In the genomic region with DNA sequence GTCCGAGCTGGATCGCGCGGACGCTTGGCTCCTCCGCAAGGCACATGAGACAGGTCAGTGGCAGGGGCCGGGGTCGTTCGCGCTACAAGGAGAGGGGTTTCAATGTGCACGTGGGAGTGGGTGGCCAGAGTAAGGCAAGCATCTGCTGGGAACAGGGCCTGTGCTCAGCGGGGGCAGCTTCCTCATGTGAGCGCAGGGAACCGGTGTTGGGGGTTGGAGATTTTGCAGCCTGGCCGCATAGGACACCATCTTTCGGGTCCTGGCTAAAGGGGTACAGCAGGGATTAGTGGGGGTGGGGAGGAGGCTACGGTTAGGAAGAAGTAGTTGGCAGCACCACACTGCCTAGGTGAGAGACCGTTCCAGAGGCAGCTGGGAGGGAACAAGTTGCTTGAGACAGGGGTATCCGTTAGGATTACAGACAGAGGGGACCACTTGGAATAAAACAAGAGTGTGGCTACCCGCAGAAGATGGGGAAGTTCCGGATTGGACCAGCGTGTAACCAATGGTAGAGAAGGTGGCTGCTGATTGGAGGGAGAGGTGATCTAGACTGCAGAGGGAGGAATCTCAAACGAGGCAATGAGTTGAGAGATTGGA, we compare ENCODE assay signal across 8 mouse cellular contexts. TPM values are rescaled to one million over a fixed set of nuclear protein-coding genes. Genes with fewer than 3 reads are reported as not detected.
DNase-seq lines count a peak whose midpoint lies in the region; ATAC-seq and TF ChIP-seq lines count a peak whose summit lies in the region.

No protein-coding gene starts in this region.

- intact Hi-C loops in heart, adult 2 months (cut with DNase I), result loop anchor here (2.0 to 10.0 kb wide), 2 partner anchors 54 to 138 kb away; no protein-coding TSS in a partner anchor

- ATAC-seq in Patski, result peak; percentile 14
- peak; percentile 70 for ATAC-seq in limb, embryonic 11.5 days (ENCODE audit: insufficient number of reproducible peaks, low FRiP score, low TSS enrichment, low read depth)
- peak; percentile 79 for ATAC-seq in midbrain, embryonic 13.5 days

- H3K9ac ChIP-seq in heart, adult 2 months (ENCODE audit: low read depth, low read length), result peak overlapping the region; percentile 79
- peak overlapping the region; percentile 74 for H3K9ac ChIP-seq in limb, embryonic 11.5 days (ENCODE audit: low read length)
- peak overlapping the region; percentile 80 for H3K9ac ChIP-seq in midbrain, embryonic 13.5 days (replicated peaks)

- H3K9me3 ChIP-seq in limb, embryonic 11.5 days (ENCODE audit: control insufficient read depth, low read length), result 0 out of 2 replicates have a peak, but pooled peaks cover under 1% of the 10 kb centered on the region
- H3K9me3 ChIP-seq in midbrain, embryonic 13.5 days, result no peaks in the 10 kb centered on the region

- H3K79me2 ChIP-seq in heart, adult 2 months (replicated peaks; ENCODE audit: control insufficient read depth, insufficient read depth, low read length), result no peaks in the 10 kb centered on the region

- TF ChIP-seq EP300 in heart, adult 2 months (IDR thresholded peaks at IDR 0.05; ENCODE audit: insufficient read depth, low read depth, low read length), result no peak

- POLR2A ChIA-PET in Patski (lab: Charles Lee), result interaction anchor here (1.0 to 1.4 kb wide), 2 partner anchors 11 to 53 kb away, joined by 3 to 4 read pairs; no protein-coding TSS in a partner anchor

- in situ Hi-C loops in Patski (cut with MboI; ENCODE audit: low pct_unique_long_range_greater_than_20kb), result no loop called here

- H3K36me3 ChIP-seq in heart, adult 2 months (ENCODE audit: control insufficient read depth, insufficient read depth, low read length), result no peaks in the 10 kb centered on the region
- H3K36me3 ChIP-seq in kidney, adult 2 months (ENCODE audit: control insufficient read depth, insufficient read depth, low read length), result no peaks in the 10 kb centered on the region
- H3K36me3 ChIP-seq in limb, embryonic 11.5 days (ENCODE audit: control insufficient read depth, insufficient read depth, low read length), result no peaks in the 10 kb centered on the region
- H3K36me3 ChIP-seq in midbrain, embryonic 13.5 days, result peaks cover 16% of the 10 kb centered on the region

- peaks cover 2% of the 10 kb centered on the region for H3K4me1 ChIP-seq in heart, adult 2 months (ENCODE audit: control insufficient read depth, insufficient read depth, low read length)
- H3K4me1 ChIP-seq in kidney, adult 2 months (ENCODE audit: control insufficient read depth, insufficient read depth, low read length), result no peaks in the 10 kb centered on the region
- peaks cover 3% of the 10 kb centered on the region; the same call in 1 of the 2 replicates for H3K4me1 ChIP-seq in limb, embryonic 11.5 days (ENCODE audit: control insufficient read depth, insufficient read depth, low read length)
- H3K4me1 ChIP-seq in midbrain, embryonic 13.5 days (replicated peaks), result peaks cover 11% of the 10 kb centered on the region

- CTCF ChIA-PET in Patski (lab: Charles Lee), result interaction anchor here (2.1 kb wide), 1 partner anchor 10 kb away, joined by 7 read pairs; no protein-coding TSS in a partner anchor

- WGBS in heart, adult 2 months, result under 1% methylated on average over 23 of the region's 23 CpGs
- under 1% methylated on average over 23 of the region's 23 CpGs for WGBS in kidney, adult 2 months
- under 1% methylated on average over 23 of the region's 23 CpGs for WGBS in limb, embryonic 11.5 days
- under 1% methylated on average over 23 of the region's 23 CpGs for WGBS in midbrain, embryonic 13.5 days

- peak overlapping the region; percentile 70 for H3K4me3 ChIP-seq in heart, adult 2 months
- peak overlapping the region; percentile 57 for H3K4me3 ChIP-seq in kidney, adult 2 months (ENCODE audit: insufficient read depth, low read depth, low read length)
- H3K4me3 ChIP-seq in limb, embryonic 11.5 days (ENCODE audit: low read depth, low read length), result peak overlapping the region; percentile 79
- H3K4me3 ChIP-seq in midbrain, embryonic 13.5 days (replicated peaks), result peak overlapping the region; percentile 81

- TF ChIP-seq CTCF in Patski (IDR thresholded peaks at IDR 0.05), result no peak
- no peak for TF ChIP-seq CTCF in heart, adult 2 months (IDR thresholded peaks at IDR 0.05)
- no peak for TF ChIP-seq CTCF in kidney, adult 2 months (conservative IDR thresholded peaks at IDR 0.05; ENCODE audit: insufficient read depth, insufficient read length, low read depth, low read length)

- DNase-seq in 3T3-L1 (ENCODE audit: low read depth, low spot score) (peak; percentile 75), Patski (ENCODE audit: low read depth, low spot score) (no peak)
- DNase-seq in embryo, embryonic 10 days (ENCODE audit: low spot score), result peak; percentile 86
- DNase-seq in heart, adult 2 months, result peak in 1 of 2 experiments; percentile 56
- peak; percentile 65 for DNase-seq in kidney, adult 2 months
- DNase-seq in limb, embryonic 11.5 days (ENCODE audit: low spot score), result peak; percentile 65
- DNase-seq in thymus, postnatal 14 days, result peak; percentile 51

- H3K27me3 ChIP-seq in Patski, result no peaks in the 10 kb centered on the region
- H3K27me3 ChIP-seq in heart, adult 2 months (ENCODE audit: control insufficient read depth, insufficient read depth, low read length), result no peaks in the 10 kb centered on the region
- H3K27me3 ChIP-seq in kidney, adult 2 months (replicated peaks; ENCODE audit: control insufficient read depth, insufficient read depth, low read length), result no peaks in the 10 kb centered on the region
- H3K27me3 ChIP-seq in limb, embryonic 11.5 days (ENCODE audit: control insufficient read depth, insufficient read depth, low read length), result no peaks in the 10 kb centered on the region
- 0 out of 2 replicates have a peak, but pooled peaks cover 4% of the 10 kb centered on the region for H3K27me3 ChIP-seq in midbrain, embryonic 13.5 days

- TF ChIP-seq POLR2A in heart, adult 2 months (IDR thresholded peaks at IDR 0.05; ENCODE audit: insufficient read depth, low read depth, low read length), result no peak
- TF ChIP-seq POLR2A in kidney, adult 2 months (IDR thresholded peaks at IDR 0.05; ENCODE audit: low read depth, low read length), result no peak

- H3K4me2 ChIP-seq in limb, embryonic 11.5 days (ENCODE audit: low read depth, severe bottlenecking), result peak overlapping the region; percentile 93
- peak overlapping the region; percentile 93 for H3K4me2 ChIP-seq in midbrain, embryonic 13.5 days (replicated peaks)

- peak overlapping the region; percentile 74 for H3K27ac ChIP-seq in heart, adult 2 months
- H3K27ac ChIP-seq in kidney, adult 2 months (ENCODE audit: insufficient read depth, low read depth, low read length), result no peak overlapping the region
- no peak overlapping the region; the same call in 1 of the 2 replicates for H3K27ac ChIP-seq in limb, embryonic 11.5 days (replicated peaks; ENCODE audit: low read depth, low read length)
- H3K27ac ChIP-seq in midbrain, embryonic 13.5 days, result peak overlapping the region; percentile 77

RNA-seq across cellular contexts. Expression of a gene that starts 0.6 kb away (rescaled TPM):
- polyA plus RNA-seq in Patski (2021), result 86.0 TPM
- total RNA-seq in heart, adult 2 months (2021), result 10 to 100 TPM; 82.9 to 88.2 TPM
- 109 and 140 TPM in 2 replicates for polyA plus RNA-seq in heart, adult 2 months (2012; rRNA removed)
- 112 and 125 TPM in 2 replicates for polyA plus RNA-seq in kidney, adult 2 months (2012; rRNA removed)
- 62.0 and 71.4 TPM in 2 replicates for polyA plus RNA-seq in limb, embryonic 11.5 days (2014; fragmentation: Nextera tagmentation; extraction: Ambion mirVana)
- polyA plus RNA-seq in midbrain, embryonic 13.5 days (2015; fragmentation: Nextera tagmentation; extraction: Ambion mirVana), result 48.1 and 59.4 TPM in 2 replicates

RNA-seq across cellular contexts. Expression of a gene that starts 24.3 kb away (rescaled TPM):
- polyA plus RNA-seq in Patski (2021), result 0.67 TPM
- not detected for total RNA-seq in heart, adult 2 months (2021)
- polyA plus RNA-seq in heart, adult 2 months (2012; rRNA removed), result not detected in 2 replicates
- not detected in 2 replicates for polyA plus RNA-seq in kidney, adult 2 months (2012; rRNA removed)
- 0.10 TPM in 1 of 2 replicates, not detected in the other for polyA plus RNA-seq in limb, embryonic 11.5 days (2014; fragmentation: Nextera tagmentation; extraction: Ambion mirVana)
- 2.3 and 3.3 TPM in 2 replicates for polyA plus RNA-seq in midbrain, embryonic 13.5 days (2015; fragmentation: Nextera tagmentation; extraction: Ambion mirVana)

RNA-seq across cellular contexts. Expression of a gene that starts 52.5 kb away (rescaled TPM):
- 41.9 TPM for polyA plus RNA-seq in Patski (2021)
- 10 to 100 TPM; 27.7 to 32.4 TPM for total RNA-seq in heart, adult 2 months (2021)
- 17.7 and 17.8 TPM in 2 replicates for polyA plus RNA-seq in heart, adult 2 months (2012; rRNA removed)
- 23.9 and 25.9 TPM in 2 replicates for polyA plus RNA-seq in kidney, adult 2 months (2012; rRNA removed)
- 18.6 and 20.0 TPM in 2 replicates for polyA plus RNA-seq in limb, embryonic 11.5 days (2014; fragmentation: Nextera tagmentation; extraction: Ambion mirVana)
- 18.2 and 22.1 TPM in 2 replicates for polyA plus RNA-seq in midbrain, embryonic 13.5 days (2015; fragmentation: Nextera tagmentation; extraction: Ambion mirVana)

Comparison
In these comparisons a context has a peak if more than half of its experiments do, and no peak if none do; other contexts are left out.
1. ATAC-seq: peak in every context shown above with its lines; median percentile 79 in midbrain, embryonic 13.5 days; 70 in limb, embryonic 11.5 days; 14 in Patski.
2. H3K27ac ChIP-seq: peak in heart, adult 2 months (single experiment) and midbrain, embryonic 13.5 days (single experiment); none in kidney, adult 2 months (single experiment) and limb, embryonic 11.5 days (single experiment).
3. Peak in every context shown above with its lines, with median percentiles within 50 percentile points of each other: H3K4me3 ChIP-seq and H3K9ac ChIP-seq.